Mouse (Mus musculus) midbrain, embryonic 11.5 days (tissue): ENCODE measurements at regions not wholly inside any gene's neighbourhood (a gene's known extent, or its start where the extent isn't known, plus 50 kb on each side); places are given as distances from the start of the nearest gene placed in this dataset.

ENCODE experiments used
- ATAC-seq: fragments of 200-750 bp; cut with Nextera tagmentation; 2 replicates; pipeline ENCODE4 v1.8.0; 2017; ENCODE audit warnings: moderate TSS enrichment, moderate library complexity; ENCODE audit not compliant: low FRiP score
- DNase-seq: peaks from one replicate; pipeline ENCODE4 v3.0.0; 2015; ENCODE audit warnings: low spot score; ENCODE audit errors: missing footprints
- H3K27ac ChIP-seq: fragments of 300-500 bp; sonication (generic); 2 replicates; pipeline ENCODE4 v1.5.1; 2014; ENCODE audit warnings: low read depth, low read length
- H3K27me3 ChIP-seq: fragments of 300-500 bp; sonication (generic); 2 replicates; pipeline ENCODE4 v1.6.1; 2014; ENCODE audit warnings: mild to moderate bottlenecking, low read length, moderate library complexity, mixed read lengths; ENCODE audit not compliant: control insufficient read depth, insufficient read depth
- H3K36me3 ChIP-seq: fragments of 300-500 bp; sonication (generic); 2 replicates; pipeline ENCODE4 v1.6.1; 2014; ENCODE audit warnings: mild to moderate bottlenecking, low read length, moderate library complexity, mixed read lengths; ENCODE audit not compliant: control insufficient read depth, insufficient read depth
- H3K4me1 ChIP-seq: fragments of 300-500 bp; sonication (generic); 2 replicates; pipeline ENCODE4 v1.6.1; 2014; ENCODE audit warnings: low read length; ENCODE audit not compliant: control insufficient read depth, insufficient read depth
- H3K4me2 ChIP-seq: fragments of 300-500 bp; sonication (generic); 2 replicates; pipeline ENCODE4 v1.6.1; 2014; ENCODE audit warnings: mild to moderate bottlenecking, moderate library complexity
- H3K4me3 ChIP-seq: fragments of 300-500 bp; sonication (generic); 2 replicates; pipeline ENCODE4 v1.5.1; 2014; ENCODE audit warnings: low read depth, low read length
- H3K9ac ChIP-seq: fragments of 300-500 bp; sonication (generic); 2 replicates; pipeline ENCODE4 v1.6.1; 2014; ENCODE audit warnings: low read length
- H3K9me3 ChIP-seq: fragments of 300-500 bp; sonication (generic); 2 replicates; pipeline ENCODE4 v1.6.1; 2016; ENCODE audit warnings: low read length; ENCODE audit not compliant: control insufficient read depth
- WGBS: fragments of 180-500 bp; shearing (Covaris S2); extraction: QIAGEN DNeasy Blood & Tissue Kit; methylation state at CpG from one replicate; pipeline ENCODE4 v1.1.7; 2014; 5-methylcytosine and 5-hydroxymethylcytosine counted together

DNA sequence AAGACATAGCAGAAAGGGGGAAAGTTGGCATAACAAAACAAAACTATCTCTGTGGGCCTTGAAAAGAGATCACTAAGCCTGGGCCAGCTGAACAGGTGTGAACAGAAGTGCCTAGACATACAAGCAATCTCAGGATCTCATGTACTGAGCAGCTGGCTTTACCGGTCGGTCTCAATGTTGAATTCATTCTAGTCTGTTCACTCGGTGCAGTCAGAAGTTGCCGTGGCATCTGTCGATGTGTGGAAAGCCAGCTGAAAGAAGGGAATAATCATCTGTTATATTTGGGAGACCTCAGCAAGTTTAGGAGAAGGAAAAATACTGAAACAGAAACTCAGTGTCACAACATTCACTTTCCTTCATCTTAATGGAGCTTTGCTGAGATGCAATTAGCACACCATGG is 806.6 kb upstream of the Msl3l2 start:
- no peak for ATAC-seq
- 94% methylated on average over 5 of the region's 5 CpGs for WGBS
- H3K4me2 ChIP-seq: no peak overlapping the region

DNA sequence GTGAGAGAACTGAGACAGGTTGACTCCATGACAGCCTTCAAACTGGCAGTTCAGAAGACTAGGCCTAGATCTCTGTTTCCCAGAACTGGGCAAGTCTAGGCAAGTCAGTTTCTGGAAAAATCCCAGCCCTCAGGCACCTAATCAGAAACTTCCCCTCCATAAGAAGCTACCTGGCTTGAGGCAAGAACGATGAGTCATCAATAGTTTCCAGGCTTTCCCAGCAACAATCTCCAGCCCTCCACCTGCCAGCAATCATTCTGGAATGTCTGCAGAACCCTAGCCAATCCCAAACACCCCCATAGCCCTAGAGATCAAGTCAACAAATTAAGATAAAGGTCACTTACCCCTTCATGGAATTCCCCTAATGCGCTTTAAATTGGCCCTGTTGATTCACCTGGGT is 772.9 kb upstream of the Msl3l2 start:
- no peaks in the 10 kb centered on the region for H3K4me1 ChIP-seq
- no peak overlapping the region for H3K4me2 ChIP-seq
- no peaks in the 10 kb centered on the region for H3K27me3 ChIP-seq
- ATAC-seq (no peak), DNase-seq (no peak)
- H3K36me3 ChIP-seq: no peaks in the 10 kb centered on the region
- no peak overlapping the region for H3K27ac ChIP-seq
- H3K9me3 ChIP-seq: no peaks in the 10 kb centered on the region; the same call in 1 of the 2 replicates
- H3K4me3 ChIP-seq: no peak overlapping the region
- H3K9ac ChIP-seq: no peak overlapping the region
- WGBS: 92% methylated on average over 2 of the region's 2 CpGs

More for the DNA sequence above, 806.6 kb upstream of the Msl3l2 start:
- no peak for DNase-seq
- Histone ChIP-seq H3K4me1 (no peaks in the 10 kb centered on the region), H3K27ac (no peak overlapping the region), H3K36me3 (no peaks in the 10 kb centered on the region), H3K9ac (no peak overlapping the region), H3K9me3 (no peaks in the 10 kb centered on the region), H3K4me3 (no peak overlapping the region), H3K27me3 (no peaks in the 10 kb centered on the region)

DNA sequence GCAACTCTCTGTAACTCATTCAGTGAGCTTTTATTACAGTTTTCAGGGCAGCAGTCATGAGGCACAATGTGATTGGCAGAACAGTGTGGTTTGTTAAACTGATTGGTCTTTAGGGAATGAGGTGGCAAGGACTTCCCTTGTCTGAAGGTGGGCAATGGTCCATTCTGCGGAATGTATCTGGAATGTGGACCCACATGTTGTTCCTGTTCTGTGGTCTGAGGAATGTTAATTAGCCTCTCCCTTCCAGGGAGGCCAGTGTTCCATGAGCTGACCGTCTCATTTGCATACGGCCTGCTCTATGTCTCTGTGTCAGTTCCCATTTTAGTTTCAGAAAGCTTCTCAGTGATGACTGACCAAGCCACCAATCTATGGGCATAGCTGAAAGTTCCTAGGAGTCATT is 770.7 kb upstream of the Msl3l2 start:
- no peak for ATAC-seq
- 80% methylated on average over 3 of the region's 3 CpGs for WGBS

DNA sequence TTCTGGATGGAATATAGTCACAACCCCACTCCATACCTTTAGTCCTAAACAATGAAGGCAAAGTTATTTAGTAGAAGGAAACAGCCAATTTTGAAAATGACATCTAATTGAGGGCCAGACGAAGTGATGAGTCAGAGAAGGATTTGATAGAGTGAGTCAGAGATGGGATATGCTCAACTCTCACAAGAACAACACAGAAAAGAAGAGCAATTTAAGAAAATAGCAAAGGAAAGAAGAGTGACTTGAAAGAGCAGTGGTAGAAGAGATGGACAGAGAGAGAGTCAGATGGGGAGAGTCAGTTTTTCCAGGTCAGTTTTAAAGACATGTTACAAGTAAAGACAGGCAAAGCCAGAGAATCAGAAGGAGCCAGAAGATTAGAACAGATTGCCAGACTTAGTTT is 758.6 kb upstream of the Msl3l2 start:
- Histone ChIP-seq H3K4me2 (no peak overlapping the region), H3K9ac (no peak overlapping the region), H3K9me3 (no peaks in the 10 kb centered on the region), H3K4me3 (no peak overlapping the region), H3K27ac (no peak overlapping the region), H3K27me3 (no peaks in the 10 kb centered on the region), H3K4me1 (no peaks in the 10 kb centered on the region), H3K36me3 (no peaks in the 10 kb centered on the region)
- WGBS: 86% methylated on average over 1 of the region's 1 CpGs
- ATAC-seq (no peak), DNase-seq (no peak)

More for the DNA sequence above, 770.7 kb upstream of the Msl3l2 start:
- no peak overlapping the region for H3K4me3 ChIP-seq
- H3K27ac ChIP-seq: no peak overlapping the region
- H3K4me2 ChIP-seq: no peak overlapping the region
- no peaks in the 10 kb centered on the region for H3K27me3 ChIP-seq
- no peaks in the 10 kb centered on the region for H3K9me3 ChIP-seq
- DNase-seq: no peak
- no peak overlapping the region for H3K9ac ChIP-seq
- no peaks in the 10 kb centered on the region for H3K36me3 ChIP-seq
- H3K4me1 ChIP-seq: no peaks in the 10 kb centered on the region
